ENCODE assay signal across 8 mouse cellular contexts in the genomic region with DNA sequence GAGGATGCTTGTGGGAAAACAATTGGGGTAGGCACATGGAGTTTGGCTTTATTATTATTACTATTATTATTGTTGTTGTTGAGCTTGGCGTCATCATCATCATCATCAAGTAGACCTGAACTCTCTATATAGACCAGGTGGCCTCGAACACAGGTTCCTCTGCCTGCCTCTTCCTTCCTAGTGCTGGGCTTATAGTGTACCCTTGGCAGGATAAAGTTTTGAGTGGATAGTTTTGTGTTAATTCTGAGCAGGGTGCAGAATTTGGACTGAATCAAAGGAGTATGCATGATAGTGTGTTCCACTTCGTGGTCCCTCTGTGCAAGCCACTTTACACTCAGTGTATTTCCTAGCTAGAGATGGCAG. TPM values are rescaled to one million over a fixed set of nuclear protein-coding genes. Genes with fewer than 3 reads are reported as not detected.
A peak's percentile ranks its signal among the peaks of the same experiment; 100 is the strongest.
DNase-seq lines count a peak whose midpoint lies in the region; ATAC-seq and TF ChIP-seq lines count a peak whose summit lies in the region.

No protein-coding gene starts in this region.

- no peak for TF ChIP-seq POLR2A in bone marrow macrophage, adult 2 months (IDR thresholded peaks at IDR 0.05; ENCODE audit: borderline replicate concordance, low read depth, low read length)

- intact Hi-C loops in heart, postnatal 14 days (cut with DNase I): loop anchor here (2.0 to 5.0 kb wide), 2 partner anchors 313 to 388 kb away; no protein-coding TSS in a partner anchor

- H3K4me3 ChIP-seq in heart, embryonic 16.5 days (ENCODE audit: low read length): peak overlapping the region; percentile 58
- H3K4me3 ChIP-seq in bone marrow macrophage, adult 2 months (ENCODE audit: insufficient read depth, low read length): peak overlapping the region; percentile 52
- H3K4me3 ChIP-seq in hindbrain, embryonic 13.5 days: peak overlapping the region; percentile 57
- peak overlapping the region; percentile 51 for H3K4me3 ChIP-seq in midbrain, embryonic 13.5 days (replicated peaks)

- no peaks in the 10 kb centered on the region for H3K27me3 ChIP-seq in heart, embryonic 16.5 days (ENCODE audit: control insufficient read depth, insufficient read depth, low read length)
- 0 out of 2 replicates have a peak, but pooled peaks cover 3% of the 10 kb centered on the region for H3K27me3 ChIP-seq in hindbrain, embryonic 13.5 days
- H3K27me3 ChIP-seq in midbrain, embryonic 13.5 days: no peaks in the 10 kb centered on the region

- no peak for ATAC-seq in heart, embryonic 16.5 days (replicated peaks; ENCODE audit: extremely low read depth, insufficient read depth, low FRiP score)
- peak; percentile 47; the same call in 1 of the 2 replicates for ATAC-seq in hindbrain, embryonic 13.5 days (ENCODE audit: low FRiP score)
- ATAC-seq in midbrain, embryonic 13.5 days: peak; percentile 53
- ATAC-seq in megakaryocyte-erythroid progenitor cell, adult 5-6 weeks (replicated peaks; ENCODE audit: low FRiP score, low TSS enrichment, poor library complexity, severe bottlenecking): no peak

- H3K9me3 ChIP-seq in heart, embryonic 16.5 days (replicated peaks; ENCODE audit: control insufficient read depth, low read length): no peaks in the 10 kb centered on the region
- H3K9me3 ChIP-seq in hindbrain, embryonic 13.5 days: no peaks in the 10 kb centered on the region
- no peaks in the 10 kb centered on the region for H3K9me3 ChIP-seq in midbrain, embryonic 13.5 days

- H3K4me1 ChIP-seq in heart, embryonic 16.5 days (ENCODE audit: control insufficient read depth, insufficient read depth, low read length): peaks cover 5% of the 10 kb centered on the region
- H3K4me1 ChIP-seq in bone marrow macrophage, adult 2 months (ENCODE audit: control insufficient read depth, insufficient read depth, low read length): peaks cover 8% of the 10 kb centered on the region
- H3K4me1 ChIP-seq in hindbrain, embryonic 13.5 days (replicated peaks): peaks cover 11% of the 10 kb centered on the region
- H3K4me1 ChIP-seq in midbrain, embryonic 13.5 days (replicated peaks): peaks cover 9% of the 10 kb centered on the region

- no peak overlapping the region for H3K27ac ChIP-seq in heart, embryonic 16.5 days (ENCODE audit: low read length)
- H3K27ac ChIP-seq in bone marrow macrophage, adult 2 months (ENCODE audit: insufficient read depth, low read depth, low read length): peak overlapping the region; percentile 13
- H3K27ac ChIP-seq in hindbrain, embryonic 13.5 days: peak overlapping the region; percentile 85
- H3K27ac ChIP-seq in midbrain, embryonic 13.5 days: no peak overlapping the region

- no peak for DNase-seq in heart, postnatal 14 days
- DNase-seq in testis, postnatal 10 days (ENCODE audit: low spot score): no peak
- DNase-seq in adipocyte (ENCODE audit: low spot score): no peak

- H3K4me2 ChIP-seq in heart, embryonic 16.5 days (ENCODE audit: low read depth, low read length): peak overlapping the region; percentile 93
- H3K4me2 ChIP-seq in hindbrain, embryonic 13.5 days: peak overlapping the region; percentile 92
- peak overlapping the region; percentile 85 for H3K4me2 ChIP-seq in midbrain, embryonic 13.5 days (replicated peaks)

- peaks cover 31% of the 10 kb centered on the region for H3K36me3 ChIP-seq in heart, embryonic 16.5 days (ENCODE audit: control insufficient read depth, insufficient read depth)
- peaks cover 60% of the 10 kb centered on the region for H3K36me3 ChIP-seq in hindbrain, embryonic 13.5 days
- peaks cover 58% of the 10 kb centered on the region for H3K36me3 ChIP-seq in midbrain, embryonic 13.5 days

- peak overlapping the region; percentile 72 for H3K9ac ChIP-seq in heart, embryonic 16.5 days (ENCODE audit: low read length)
- peak overlapping the region; percentile 84; the same call in 1 of the 2 replicates for H3K9ac ChIP-seq in hindbrain, embryonic 13.5 days
- H3K9ac ChIP-seq in midbrain, embryonic 13.5 days (replicated peaks): peak overlapping the region; percentile 81

- TF ChIP-seq CTCF in bone marrow macrophage, adult 2 months (IDR thresholded peaks at IDR 0.05; ENCODE audit: low read depth, low read length): no peak

- 9% methylated on average over 3 of the region's 3 CpGs for WGBS in heart, embryonic 16.5 days
- WGBS in hindbrain, embryonic 13.5 days: 10% methylated on average over 3 of the region's 3 CpGs
- WGBS in midbrain, embryonic 13.5 days: 13% methylated on average over 3 of the region's 3 CpGs

RNA-seq across cellular contexts. Expression of a gene that starts 18.3 kb away (rescaled TPM):
- 151 and 171 TPM in 2 replicates for polyA plus RNA-seq in heart, embryonic 16.5 days (2015; fragmentation: Nextera tagmentation; extraction: Ambion mirVana)
- 10 to 100 TPM; 62.0 to 64.2 TPM for total RNA-seq in heart, postnatal 14 days (2021)
- 82.2 and 83.4 TPM in 2 replicates for polyA plus RNA-seq in bone marrow macrophage, adult 2 months (2012; ENCODE audit: insufficient read depth, insufficient read length, missing spikeins)
- polyA plus RNA-seq in hindbrain, embryonic 13.5 days (2015; fragmentation: Nextera tagmentation; extraction: Ambion mirVana): 162 TPM in 2 replicates
- polyA plus RNA-seq in midbrain, embryonic 13.5 days (2015; fragmentation: Nextera tagmentation; extraction: Ambion mirVana): 172 and 176 TPM in 2 replicates
- total RNA-seq in megakaryocyte-erythroid progenitor cell, adult 5-6 weeks (2014; fragmentation: Nextera tagmentation): 93.0 and 138 TPM in 2 replicates
- total RNA-seq in megakaryocyte-erythroid progenitor cell, adult 5-6 weeks (2017): 101 and 113 TPM in 2 replicates

RNA-seq across cellular contexts. Expression of a gene that starts 35.2 kb away (rescaled TPM):
- polyA plus RNA-seq in heart, embryonic 16.5 days (2015; fragmentation: Nextera tagmentation; extraction: Ambion mirVana): 80.8 and 90.5 TPM in 2 replicates
- total RNA-seq in heart, postnatal 14 days (2021): 10 to 100 TPM; 18.7 to 18.9 TPM
- 18.3 and 20.2 TPM in 2 replicates for polyA plus RNA-seq in bone marrow macrophage, adult 2 months (2012; ENCODE audit: insufficient read depth, insufficient read length, missing spikeins)
- 93.7 and 95.4 TPM in 2 replicates for polyA plus RNA-seq in hindbrain, embryonic 13.5 days (2015; fragmentation: Nextera tagmentation; extraction: Ambion mirVana)
- polyA plus RNA-seq in midbrain, embryonic 13.5 days (2015; fragmentation: Nextera tagmentation; extraction: Ambion mirVana): 111 and 112 TPM in 2 replicates
- total RNA-seq in megakaryocyte-erythroid progenitor cell, adult 5-6 weeks (2014; fragmentation: Nextera tagmentation): 117 TPM in 2 replicates
- total RNA-seq in megakaryocyte-erythroid progenitor cell, adult 5-6 weeks (2017): 289 and 308 TPM in 2 replicates

RNA-seq across cellular contexts. Expression of a gene that starts 54.0 kb away (rescaled TPM):
- 17.7 and 19.8 TPM in 2 replicates for polyA plus RNA-seq in heart, embryonic 16.5 days (2015; fragmentation: Nextera tagmentation; extraction: Ambion mirVana)
- 1 to 10 TPM; 9.0 to 9.5 TPM for total RNA-seq in heart, postnatal 14 days (2021)
- 8.5 and 10.0 TPM in 2 replicates for polyA plus RNA-seq in bone marrow macrophage, adult 2 months (2012; ENCODE audit: insufficient read depth, insufficient read length, missing spikeins)
- polyA plus RNA-seq in hindbrain, embryonic 13.5 days (2015; fragmentation: Nextera tagmentation; extraction: Ambion mirVana): 25.2 and 27.4 TPM in 2 replicates
- polyA plus RNA-seq in midbrain, embryonic 13.5 days (2015; fragmentation: Nextera tagmentation; extraction: Ambion mirVana): 25.9 and 28.7 TPM in 2 replicates
- total RNA-seq in megakaryocyte-erythroid progenitor cell, adult 5-6 weeks (2014; fragmentation: Nextera tagmentation): 31.6 and 38.6 TPM in 2 replicates
- 14.2 and 23.2 TPM in 2 replicates for total RNA-seq in megakaryocyte-erythroid progenitor cell, adult 5-6 weeks (2017)

Comparison
In these comparisons a context has a peak if more than half of its experiments do, and no peak if none do; other contexts are left out.
1. ATAC-seq: peak in hindbrain, embryonic 13.5 days (single experiment) and midbrain, embryonic 13.5 days (single experiment); none in heart, embryonic 16.5 days (single experiment) and megakaryocyte-erythroid progenitor cell, adult 5-6 weeks (single experiment).
2. H3K27ac ChIP-seq: peak in bone marrow macrophage, adult 2 months (single experiment) and hindbrain, embryonic 13.5 days (single experiment); none in heart, embryonic 16.5 days (single experiment) and midbrain, embryonic 13.5 days (single experiment).
3. Peak in every context shown above with its lines, with median percentiles within 50 percentile points of each other: H3K4me2 ChIP-seq, H3K4me3 ChIP-seq and H3K9ac ChIP-seq.